Mouse (Mus musculus) thymus, postnatal 10 days (tissue): Measurements from ENCODE around the gene Pum1.

Experiments
- DNase-seq, 2 experiments: peaks; one replicate each; pipeline ENCODE4 v3.0.0; 2021; ENCODE audit warnings: low spot score in 2 of 2

The Pum1 gene

DNA sequence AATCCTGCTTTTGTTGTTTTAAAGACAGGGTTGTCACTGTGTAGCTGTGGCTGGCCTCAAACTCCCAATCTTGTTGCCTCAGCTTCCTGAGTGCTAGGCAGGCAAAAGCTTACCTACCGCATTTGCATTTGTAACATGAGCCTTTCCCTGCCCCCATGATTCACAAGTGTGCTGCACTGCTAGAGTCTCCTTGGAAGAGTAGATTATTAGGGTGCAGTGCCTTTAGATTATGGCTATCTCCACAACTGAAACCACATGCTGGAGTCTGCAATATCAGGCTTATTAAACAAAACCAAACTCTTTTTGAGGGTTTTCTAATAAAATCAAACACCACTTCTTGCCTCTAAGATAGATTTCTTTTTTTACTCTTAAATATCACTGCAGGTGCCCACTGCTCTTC, 59.5 kb downstream of the Pum1 start:
- DNase-seq = no peak

DNA sequence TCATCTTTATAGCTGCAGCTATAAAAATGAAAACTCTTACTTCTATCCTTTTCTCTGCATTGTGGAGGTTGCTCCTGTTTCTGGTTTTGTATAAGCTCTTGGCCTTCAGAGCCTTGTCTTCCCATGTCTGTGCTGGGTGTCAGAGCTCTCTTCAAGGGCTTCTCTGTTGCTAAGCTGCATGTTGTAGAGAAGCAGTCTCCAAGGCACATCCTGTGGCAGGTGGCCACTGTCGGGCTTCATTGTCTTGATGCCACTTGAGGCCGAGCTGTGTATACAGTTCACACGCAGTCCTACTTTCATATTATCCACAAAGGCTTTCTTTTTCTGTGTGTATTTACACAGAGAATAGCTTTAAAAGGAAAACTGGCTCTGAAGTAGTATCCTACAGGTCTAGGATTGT, 63.0 kb downstream of the Pum1 start:
- no peak for DNase-seq

DNA sequence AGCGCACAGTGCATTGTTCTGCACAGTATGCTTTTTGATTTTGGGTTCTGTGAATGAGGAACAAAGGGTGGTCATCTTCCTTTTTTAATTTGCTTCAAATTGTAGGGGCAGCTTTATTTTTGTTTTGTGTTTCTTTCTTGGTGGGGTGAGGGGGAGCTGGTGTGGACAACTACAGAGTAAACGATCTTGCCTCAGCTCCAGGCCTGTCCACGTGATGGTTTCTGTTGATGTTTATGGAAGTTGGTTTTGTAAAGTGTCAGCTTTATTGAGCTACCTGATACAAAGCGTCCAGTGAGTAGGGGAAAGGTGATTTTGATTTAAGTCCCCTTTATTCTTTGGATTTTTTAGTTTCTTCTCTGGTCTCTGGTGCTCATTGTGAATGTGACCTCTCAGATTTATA, 72.8 kb downstream of the Pum1 start:
- DNase-seq = no peak

DNA sequence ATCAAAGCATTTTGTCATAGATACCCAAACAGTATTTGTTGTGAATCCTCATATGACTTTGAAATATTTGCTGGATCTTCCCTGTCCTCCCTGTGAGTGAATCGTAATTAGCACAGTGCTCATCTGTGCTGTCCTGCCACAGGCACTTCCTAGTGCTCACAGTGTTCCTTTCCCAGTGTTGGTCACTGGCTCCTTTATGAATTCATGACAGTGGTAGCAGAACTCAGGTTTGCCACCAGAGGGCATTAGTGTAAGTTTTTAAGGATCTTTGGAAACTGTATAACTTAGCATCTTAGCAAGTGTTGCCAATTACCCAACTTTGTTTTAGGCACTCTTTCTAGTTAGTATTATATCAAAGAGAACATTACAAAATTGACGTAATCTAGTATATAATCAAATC, 75.4 kb downstream of the Pum1 start:
- DNase-seq = peak in 1 of 2 experiments; percentile 19

DNA sequence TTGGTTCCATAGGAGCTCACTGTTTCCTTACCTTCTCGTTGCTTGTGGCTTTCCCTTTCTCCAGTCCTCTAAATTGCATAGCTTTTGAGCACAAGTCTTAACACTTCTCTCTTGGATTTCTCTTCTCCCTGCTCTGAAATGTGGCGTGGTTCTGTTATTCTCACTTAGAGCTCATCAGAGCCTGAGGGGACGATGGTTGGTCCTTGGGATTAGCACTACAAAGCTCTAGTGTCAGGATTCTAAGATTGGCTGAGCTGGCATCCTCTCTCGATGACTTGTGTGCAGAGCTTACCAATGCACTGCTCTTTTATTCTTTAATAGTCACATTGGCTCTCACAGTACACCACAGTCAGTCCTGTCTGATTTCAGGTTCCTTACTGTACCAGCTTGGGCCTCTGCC, 80.9 kb downstream of the Pum1 start:
- no peak for DNase-seq

DNA sequence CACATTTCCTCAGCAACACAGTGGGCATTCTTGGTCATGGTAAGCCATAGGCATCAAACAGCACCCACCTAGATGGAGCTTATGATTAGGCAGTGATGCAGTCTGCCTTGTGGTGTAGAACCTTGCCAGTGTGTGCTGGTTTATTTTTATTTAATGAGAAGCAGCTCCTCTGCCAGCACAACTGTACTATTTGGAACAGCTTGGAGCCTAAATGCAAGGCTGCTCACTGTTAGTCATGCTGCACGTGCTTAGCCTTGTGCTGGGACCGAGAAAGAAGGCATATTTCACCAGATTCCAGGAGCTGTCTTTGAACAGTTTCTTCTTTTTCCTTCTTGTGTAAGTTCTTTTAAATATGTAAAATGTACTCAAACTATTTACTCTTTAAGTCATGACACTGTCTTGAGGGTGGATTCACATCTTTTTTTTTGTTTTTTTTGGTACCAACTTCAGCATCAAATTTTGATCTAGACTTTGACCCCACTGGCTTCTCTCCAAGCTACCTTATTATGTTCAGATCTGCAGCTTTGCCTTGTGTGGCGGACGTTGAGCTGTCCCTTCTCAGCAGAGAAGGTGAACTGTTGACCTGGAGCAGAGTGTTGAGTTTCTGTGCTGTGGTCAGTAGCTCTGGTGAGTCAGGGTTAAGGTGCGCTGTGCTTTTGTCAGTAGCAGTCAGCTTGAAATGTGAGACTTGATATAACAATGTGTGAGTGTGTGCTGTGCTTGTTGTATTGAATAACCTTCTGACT, 82.6 kb downstream of the Pum1 start:
- no peak for DNase-seq

DNA sequence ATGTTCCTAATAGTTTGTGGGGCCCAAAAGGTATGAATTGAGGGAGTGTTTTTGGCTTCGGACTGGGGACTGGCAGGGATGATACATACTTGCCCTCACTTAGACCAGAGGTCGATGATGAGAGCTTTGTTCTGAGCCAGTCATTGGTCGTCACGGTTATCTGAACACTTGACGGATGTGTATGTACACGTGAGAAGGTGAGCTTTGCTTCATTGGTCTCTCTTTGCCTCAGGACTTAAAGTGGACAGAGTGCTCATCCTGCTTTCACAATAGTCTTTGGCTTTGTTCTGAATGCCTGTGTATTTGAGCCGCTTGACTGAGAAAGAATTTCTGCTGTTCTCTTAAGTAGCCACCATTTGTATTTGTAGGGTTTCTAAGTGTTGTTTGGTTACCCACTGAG, 86.4 kb downstream of the Pum1 start:
- no peak for DNase-seq

DNA sequence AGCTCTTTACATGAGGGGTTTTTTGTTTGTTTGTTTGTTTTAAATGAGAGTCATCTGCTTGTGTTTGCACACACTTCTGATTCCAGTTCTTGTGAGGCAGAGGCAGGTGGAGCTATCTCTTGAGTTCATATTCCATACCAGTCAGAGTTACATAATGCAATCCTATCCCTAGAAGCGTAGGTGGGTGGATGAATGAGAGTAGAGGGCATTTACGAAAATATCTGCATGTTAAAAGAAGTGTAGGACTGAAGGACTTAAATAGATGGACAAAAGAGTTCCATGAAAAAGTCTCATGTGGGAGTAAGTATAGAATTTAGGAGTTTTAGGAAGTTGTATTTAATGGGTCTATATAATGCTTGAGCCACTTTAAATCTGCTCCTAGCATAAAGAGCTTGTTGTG, 88.8 kb downstream of the Pum1 start:
- no peak for DNase-seq

DNA sequence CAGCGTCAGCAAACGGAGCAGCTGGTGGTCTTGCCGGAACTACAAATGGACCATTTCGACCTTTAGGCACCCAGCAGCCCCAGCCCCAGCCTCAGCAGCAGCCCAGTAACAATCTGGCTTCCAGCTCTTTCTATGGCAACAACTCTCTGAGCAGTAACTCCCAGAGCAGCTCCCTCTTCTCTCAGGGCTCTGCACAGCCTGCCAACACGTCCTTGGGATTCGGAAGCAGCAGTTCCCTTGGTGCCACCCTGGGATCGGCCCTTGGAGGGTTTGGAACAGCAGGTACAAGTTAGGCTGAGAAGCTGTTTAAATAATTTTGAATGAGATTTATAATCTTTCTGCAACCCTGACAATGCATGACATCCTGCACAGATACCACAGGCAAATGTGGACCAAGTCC, 89.5 kb downstream of the Pum1 start:
- no peak for DNase-seq

DNA sequence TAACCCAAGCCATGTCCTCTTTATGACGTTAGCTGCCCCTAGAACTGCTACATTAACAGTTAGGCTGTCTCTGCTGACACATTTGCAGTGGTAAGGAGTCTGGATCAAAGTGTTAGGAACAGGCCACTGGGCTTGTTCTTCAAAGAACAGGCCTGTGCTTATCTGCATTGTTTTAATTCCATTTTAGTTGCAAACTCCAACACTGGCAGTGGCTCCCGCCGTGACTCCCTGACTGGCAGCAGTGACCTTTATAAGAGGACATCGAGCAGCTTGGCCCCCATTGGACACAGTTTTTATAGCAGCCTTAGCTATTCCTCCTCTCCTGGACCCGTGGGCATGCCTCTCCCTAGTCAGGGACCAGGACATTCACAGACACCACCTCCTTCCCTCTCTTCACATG, 90.6 kb downstream of the Pum1 start:
- DNase-seq = no peak

DNA sequence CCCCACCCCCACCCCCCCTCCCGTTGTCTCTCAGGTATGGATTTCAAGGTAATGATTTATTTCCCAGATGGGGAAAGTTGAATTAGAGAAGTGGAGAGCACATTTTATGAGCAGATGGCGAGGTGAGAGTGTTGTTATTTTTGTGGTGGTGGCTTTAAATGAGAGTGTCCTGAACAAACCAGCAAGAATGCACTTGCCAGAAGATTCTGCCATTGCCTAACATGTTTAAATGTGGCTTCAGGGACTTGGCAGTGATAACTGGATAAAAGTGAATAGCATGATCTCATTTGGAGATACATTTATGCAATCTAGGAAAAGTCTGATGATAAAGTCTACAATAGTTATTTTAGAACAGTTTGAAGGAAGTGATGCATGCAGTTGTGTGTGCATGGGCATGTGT, 91.7 kb downstream of the Pum1 start:
- no peak for DNase-seq

DNA sequence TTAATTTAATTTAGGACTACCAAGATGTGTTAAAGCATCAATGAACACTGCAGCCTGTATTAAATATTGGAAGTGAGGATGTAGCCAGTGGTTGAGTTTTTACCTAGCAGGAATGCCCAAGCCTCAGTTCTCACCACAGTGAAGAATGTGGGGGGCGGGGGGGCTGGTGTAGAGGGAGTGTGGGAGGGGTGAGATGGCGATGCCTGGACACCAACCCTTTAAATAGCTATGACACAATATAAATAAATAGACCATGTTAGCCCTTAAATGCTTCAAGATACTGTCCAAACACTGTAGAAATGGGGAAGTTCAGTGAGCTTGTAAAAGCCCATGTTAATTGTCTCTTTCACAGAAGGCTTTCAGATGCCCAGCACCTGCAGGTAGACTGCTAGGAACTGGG, 96.8 kb downstream of the Pum1 start:
- no peak for DNase-seq

DNA sequence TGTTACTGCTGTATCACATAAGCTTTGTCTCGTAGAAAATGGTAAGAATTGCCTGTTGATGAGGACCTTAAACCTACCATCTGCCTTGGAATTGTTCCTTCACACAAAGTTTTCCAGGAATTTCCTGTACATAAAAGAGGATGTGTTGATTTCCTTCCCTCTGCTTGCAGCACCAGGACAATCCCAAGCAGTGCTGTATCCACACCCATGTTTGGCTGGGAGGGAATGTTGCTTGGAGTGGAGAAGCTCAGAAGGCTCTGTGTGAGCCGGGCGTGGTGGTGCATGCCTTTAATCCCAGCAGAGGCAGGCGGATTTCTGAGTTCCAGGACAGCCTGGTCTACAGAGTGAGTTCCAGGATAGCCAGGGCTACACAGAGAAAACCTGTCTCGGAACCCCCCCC, 98.7 kb downstream of the Pum1 start:
- no peak for DNase-seq

DNA sequence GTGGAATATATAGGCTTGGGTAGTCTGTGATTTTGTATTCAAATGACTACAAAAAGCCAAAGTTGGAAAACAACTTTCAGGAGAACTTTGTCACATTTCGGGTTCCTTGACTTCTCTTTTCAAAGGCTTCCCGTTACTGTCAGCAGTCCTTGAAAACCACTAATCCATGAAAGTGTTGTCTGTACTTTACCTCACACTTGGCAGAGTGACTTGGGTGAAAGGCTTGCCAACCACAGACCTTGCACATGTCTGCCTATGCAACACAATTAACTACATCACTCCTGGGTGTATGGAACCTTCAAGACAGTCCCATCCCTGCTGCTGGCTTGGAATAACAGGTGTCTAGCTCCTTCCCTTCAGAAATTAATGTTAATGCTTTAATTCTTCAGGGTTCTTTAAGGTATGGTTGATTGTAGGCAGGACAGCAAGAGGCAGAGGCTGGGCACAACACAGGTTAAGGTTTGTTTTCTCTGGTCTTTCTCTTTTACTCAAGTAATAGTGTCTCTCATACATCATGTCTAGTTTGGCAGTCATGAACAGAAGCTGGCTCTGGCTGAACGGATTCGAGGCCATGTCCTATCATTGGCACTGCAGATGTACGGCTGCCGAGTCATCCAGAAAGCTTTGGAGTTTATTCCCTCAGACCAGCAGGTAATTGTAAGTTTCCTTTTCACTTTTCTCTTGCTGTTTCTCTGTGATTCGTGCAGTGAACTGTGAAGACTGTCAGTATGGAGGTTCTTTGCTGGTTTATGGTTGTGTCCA, 102.5 kb downstream of the Pum1 start:
- DNase-seq = no peak

DNA sequence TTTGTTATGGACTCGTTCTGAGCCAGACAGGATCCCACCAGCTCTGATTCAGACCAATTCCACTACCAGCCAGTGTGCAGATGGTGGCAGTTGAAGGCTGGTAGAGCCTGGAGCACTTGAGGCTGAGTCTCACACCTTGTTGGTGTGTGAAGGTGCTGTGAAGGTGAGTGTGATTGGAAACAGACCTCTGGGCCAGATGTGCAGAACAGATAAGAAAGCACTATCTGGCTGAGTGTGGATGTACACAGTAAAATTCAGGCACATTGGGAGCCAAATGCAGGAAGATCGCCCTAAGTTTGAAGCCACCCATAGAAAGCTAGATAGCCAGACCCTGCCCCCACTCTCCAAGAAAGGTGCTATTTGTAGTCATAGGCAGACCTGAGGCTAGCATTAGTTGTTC, 103.3 kb downstream of the Pum1 start:
- no peak for DNase-seq

DNA sequence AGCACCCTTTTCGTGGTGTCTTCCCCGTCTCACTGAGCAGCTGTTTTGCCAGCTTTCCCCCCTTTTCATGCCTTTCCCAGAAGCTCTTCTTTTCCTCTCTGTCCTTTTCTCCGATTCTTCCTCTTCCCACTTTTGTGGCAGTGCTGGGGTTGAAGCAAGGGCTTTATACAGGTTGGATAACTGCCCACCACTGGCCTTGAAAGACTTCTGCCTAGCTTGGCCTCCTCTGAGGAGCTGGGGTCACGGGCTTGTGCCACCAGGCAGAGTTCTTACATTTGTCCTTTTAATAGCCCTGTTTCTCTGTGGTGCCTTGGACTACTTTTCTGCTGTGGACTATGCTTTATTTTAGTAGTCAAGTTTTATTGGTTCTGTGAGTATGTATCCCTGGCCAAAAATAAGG, 103.8 kb downstream of the Pum1 start:
- DNase-seq = no peak

DNA sequence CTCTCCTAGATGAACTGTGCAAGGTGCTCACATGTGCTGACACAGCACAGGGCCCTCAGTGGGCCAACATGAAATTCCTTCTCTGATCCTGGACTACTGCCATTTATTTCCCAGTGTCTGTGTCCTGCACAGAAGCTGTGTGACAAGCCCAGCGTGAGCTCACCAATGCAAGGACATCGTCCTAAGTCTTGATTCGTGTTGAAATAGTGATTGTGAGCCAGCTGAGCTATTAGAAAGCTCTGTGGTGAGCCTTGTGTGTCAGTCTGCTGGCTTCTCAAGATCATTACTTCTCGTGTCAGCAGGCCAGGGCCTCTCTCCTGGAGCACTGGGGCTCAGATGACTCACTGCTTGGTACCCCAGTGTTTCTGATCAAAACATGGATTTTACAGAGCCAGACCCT, 110.8 kb downstream of the Pum1 start:
- no peak for DNase-seq

DNA sequence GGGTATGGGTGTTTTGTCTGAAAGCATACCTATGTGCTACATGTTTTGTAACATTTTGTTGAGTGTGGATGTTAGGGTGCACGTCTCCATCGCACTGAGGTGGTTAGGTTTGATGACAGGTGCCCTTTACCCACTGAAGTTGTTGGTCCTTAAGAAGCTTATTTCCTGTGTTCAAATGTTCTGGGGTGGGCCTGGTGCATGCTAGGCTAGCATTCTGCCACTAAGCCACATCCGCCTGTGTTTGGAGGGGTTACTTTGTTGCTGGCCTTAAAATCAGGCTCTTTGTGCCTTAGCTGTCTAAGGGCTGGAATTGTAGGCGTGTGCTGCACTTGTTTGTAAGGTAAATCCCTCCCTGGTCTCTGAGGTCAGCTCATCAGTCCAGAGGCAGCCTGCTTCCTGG, 111.7 kb downstream of the Pum1 start:
- DNase-seq = peak; percentile 49 to 61

DNA sequence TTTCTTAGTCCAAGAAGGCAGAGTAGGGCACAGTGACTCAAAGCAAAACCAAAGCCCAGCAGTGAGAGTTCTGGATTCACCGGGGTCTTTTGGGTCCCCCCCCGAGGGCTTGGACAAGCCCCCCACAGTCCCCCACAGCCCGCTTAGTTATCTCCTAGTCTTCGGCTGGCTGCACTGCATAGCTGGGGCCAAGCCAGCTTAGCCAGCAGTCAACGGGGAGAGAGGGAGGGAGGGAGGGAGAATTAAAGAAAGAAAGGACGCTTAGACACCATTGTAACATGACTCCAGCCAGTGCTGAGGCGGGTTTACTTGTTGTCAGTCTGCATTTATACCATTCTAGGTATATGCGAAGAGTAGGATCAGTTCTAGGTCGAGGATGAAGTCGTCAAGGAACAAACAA, 114.5 kb downstream of the Pum1 start:
- no peak for DNase-seq

DNA sequence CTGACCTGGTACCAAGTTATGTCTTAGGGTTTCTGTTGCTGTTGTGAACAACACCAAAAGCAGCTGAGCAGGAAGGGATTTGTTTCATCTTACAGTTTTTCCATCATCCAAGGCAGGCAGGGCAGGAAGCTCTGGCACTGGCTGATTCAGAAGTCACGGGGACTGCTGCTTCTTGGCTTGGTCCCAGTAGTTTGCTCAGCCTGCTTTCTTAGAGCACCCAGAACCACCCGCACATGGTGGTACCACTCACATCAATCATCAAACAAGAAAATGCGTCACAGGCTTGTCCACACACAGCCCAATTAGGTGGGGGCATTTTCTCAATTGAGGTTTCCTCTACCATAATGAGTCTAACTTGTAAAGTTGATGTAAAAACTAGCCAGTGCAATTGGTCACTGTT, 115.9 kb downstream of the Pum1 start:
- DNase-seq = no peak

DNA sequence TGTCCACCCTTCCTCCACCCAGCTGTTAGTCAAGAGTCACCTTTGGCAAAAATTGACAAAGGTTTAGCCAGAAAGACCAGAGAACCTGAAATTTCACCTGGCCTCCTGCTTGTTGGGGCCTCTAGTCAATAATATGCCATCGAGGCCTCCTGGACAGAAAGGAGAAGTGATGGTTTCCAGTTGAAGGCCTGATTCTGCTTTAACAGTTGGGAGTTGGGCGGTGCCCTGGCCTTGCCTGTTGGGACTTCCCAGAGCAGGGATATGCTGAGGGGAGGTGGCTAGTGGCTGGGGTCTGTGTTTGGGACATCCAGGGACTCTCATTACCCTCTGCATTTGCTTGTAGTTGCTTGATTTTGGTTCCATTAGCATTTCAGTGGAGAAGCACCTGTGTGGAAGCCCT, 119.4 kb downstream of the Pum1 start:
- DNase-seq = no peak

DNA sequence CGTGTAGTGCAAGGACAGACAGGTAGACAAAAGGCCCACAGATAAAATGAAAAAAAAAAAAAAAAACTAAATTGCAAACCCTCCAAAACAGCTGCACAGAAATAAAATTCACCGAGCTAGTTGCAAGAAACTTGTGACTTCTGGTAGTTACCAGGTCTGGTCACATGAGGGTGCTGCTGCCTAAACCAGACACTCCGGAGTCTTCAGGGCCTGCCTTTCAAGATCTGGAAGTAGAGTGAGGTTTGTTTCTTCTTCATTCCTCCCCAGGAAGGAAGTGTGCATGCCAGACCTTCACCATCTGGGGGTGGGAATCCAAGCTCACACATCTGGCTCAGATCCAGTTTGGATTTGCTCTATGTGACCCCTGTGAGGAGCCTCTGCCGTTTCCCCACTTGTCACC, 121.6 kb downstream of the Pum1 start:
- peak; percentile 19 to 52 for DNase-seq

DNA sequence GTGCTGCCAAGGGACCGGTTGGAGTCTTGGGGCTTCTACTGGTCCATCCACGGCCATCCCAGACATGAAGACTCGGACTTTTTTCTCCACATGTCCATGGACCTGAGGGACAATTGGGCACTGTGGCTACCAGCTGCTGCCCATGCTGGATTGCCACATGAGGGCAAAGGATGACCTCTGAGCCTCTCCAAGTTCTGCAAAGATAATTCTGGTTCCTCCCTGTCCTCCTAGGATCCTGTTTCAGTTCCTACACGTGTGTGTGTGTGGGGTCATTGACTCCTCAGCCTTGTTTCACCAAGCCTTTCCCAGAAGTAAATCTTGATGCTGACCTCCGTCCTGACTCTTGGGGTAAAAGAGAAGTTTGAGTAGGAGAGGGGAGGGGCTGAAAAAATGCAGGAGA, 124.4 kb downstream of the Pum1 start:
- DNase-seq = no peak

DNA sequence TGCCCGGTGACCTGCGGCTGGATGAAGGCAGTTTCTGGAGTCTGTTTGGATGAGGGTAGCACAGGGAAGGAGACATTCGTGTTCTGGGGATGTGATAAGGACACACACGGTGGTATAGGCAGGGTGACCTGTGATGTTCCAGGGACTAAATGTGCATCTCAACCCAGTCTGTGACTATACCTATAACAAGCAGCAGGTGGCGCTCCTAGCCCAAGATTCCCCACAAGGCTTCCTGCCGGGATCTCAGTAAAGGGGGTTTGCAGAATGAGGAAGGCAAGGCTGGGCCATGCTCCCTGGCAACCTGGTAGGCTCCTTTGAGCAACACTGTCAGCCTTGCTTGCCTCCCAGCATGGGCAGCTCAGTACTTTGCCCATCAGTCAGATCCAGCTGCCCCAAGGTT, 127.1 kb downstream of the Pum1 start:
- peak; percentile 44 to 71 for DNase-seq
